Mouse (Mus musculus) liver, adult 2 months (tissue): ENCODE measurements around the gene Tmem150b.

Experiments used
- CTCF ChIP-seq: fragments of 200-500 bp; IDR thresholded peaks from 2 replicates; pipeline ENCODE4 v1.5.1; 2011; ENCODE audit warnings: low read depth, low read length, control low read depth
- POLR2A ChIP-seq: fragments of 200-500 bp; IDR thresholded peaks from 2 replicates; pipeline ENCODE4 v1.6.1; 2011; ENCODE audit warnings: low read length, control low read depth; ENCODE audit not compliant: insufficient read depth; ENCODE audit errors: extremely low read depth

DNA sequence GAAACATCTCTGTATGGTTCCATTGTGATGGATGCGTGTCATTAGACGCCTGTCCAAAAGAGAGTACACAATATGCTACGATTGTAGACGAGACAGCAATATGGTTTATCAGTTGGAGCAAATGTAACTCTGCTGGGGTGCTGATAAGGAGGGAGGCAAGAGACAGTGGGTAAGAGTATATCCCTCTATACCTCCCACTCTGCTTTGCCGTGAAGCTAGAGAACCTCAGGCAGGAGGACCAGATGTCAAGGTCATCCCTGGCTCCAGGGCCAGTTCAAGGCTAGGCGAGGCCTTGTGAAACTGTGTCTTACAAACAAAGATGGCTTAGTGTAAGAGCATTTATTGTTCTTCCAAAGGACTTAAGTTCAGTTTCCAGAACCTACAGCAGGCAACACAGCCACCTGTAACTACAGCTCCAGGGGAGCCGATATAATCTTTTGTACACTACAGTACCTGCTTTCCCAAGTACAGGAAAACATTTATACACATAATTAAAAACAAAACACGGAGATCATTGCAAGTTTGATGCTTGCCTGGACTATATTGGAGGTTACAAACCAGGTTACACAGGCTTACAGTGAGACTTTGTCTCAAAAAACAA is 54.3 kb downstream of the Tmem150b start:
- TF ChIP-seq CTCF: no peak
- no peak for TF ChIP-seq POLR2A
